Mouse (Mus musculus) C2C12 (cell line): ENCODE data around the gene Chn2. TPM values are rescaled to one million over a fixed set of nuclear protein-coding genes. Genes with fewer than 3 reads are reported as not detected.

Source experiments
- H3K27me3 ChIP-seq: one replicate; pipeline ENCODE4 v1.6.1; 2011; ENCODE audit not compliant: control insufficient read depth, insufficient read depth, insufficient read length
- H3K36me3 ChIP-seq: one replicate; pipeline ENCODE4 v1.6.1; 2011; ENCODE audit not compliant: control insufficient read depth, insufficient read depth
- H3K4me3 ChIP-seq: one replicate; pipeline ENCODE4 v1.5.1; 2011; ENCODE audit warnings: mild to moderate bottlenecking, control low read depth; ENCODE audit not compliant: poor library complexity, insufficient read depth, severe bottlenecking
- H3K79me2 ChIP-seq: one replicate; pipeline ENCODE4 v1.6.1; 2011; ENCODE audit not compliant: control insufficient read depth, insufficient read depth
- H3K79me3 ChIP-seq: one replicate; pipeline ENCODE4 v1.6.1; 2011; ENCODE audit warnings: low read depth, control low read depth
- H3ac ChIP-seq: one replicate; pipeline ENCODE3; 2011; ENCODE audit warnings: low read depth; ENCODE audit not compliant: control insufficient read depth, insufficient read length
- CEBPB ChIP-seq: IDR thresholded peaks from one replicate; pipeline ENCODE4 v1.6.1; 2011; ENCODE audit warnings: low read depth, mild to moderate bottlenecking, control low read depth, moderate library complexity
- CTCF ChIP-seq: IDR thresholded peaks from one replicate; pipeline ENCODE4 v1.5.1; 2011; ENCODE audit not compliant: control insufficient read depth, insufficient read depth, insufficient read length
- FOSL1 ChIP-seq: IDR thresholded peaks from one replicate; pipeline ENCODE4 v1.8.0; 2011; ENCODE audit warnings: mild to moderate bottlenecking, low read length; ENCODE audit not compliant: poor library complexity, insufficient read depth, severe bottlenecking
- MAX ChIP-seq: IDR thresholded peaks from one replicate; pipeline ENCODE4 v1.6.1; 2011; ENCODE audit warnings: mild to moderate bottlenecking, control low read depth
- MYOD1 ChIP-seq: IDR thresholded peaks from one replicate; pipeline ENCODE4 v1.6.1; 2011; ENCODE audit warnings: low read depth; ENCODE audit not compliant: control insufficient read depth, insufficient read length
- MYOG ChIP-seq: IDR thresholded peaks from one replicate; pipeline ENCODE4 v1.6.1; 2011; ENCODE audit not compliant: control insufficient read depth, insufficient read length; ENCODE audit errors: extremely low read depth
- USF1 ChIP-seq: IDR thresholded peaks from one replicate; pipeline ENCODE4 v1.6.1; 2011; ENCODE audit warnings: low read depth, mild to moderate bottlenecking, control low read depth, moderate library complexity
- polyA plus RNA-seq: library from polyadenylated mRNA; unstranded; fragments of >200 nt; fragmentation: generic; extraction: Trizol; gene quantifications from one replicate; pipeline ENCODE4 v1.2.1, GENCODE M21; 2012; ENCODE audit warnings: missing spikeins

Chn2 gene
- polyA plus RNA-seq, 1 experiment, result 6.4 TPM

DNA sequence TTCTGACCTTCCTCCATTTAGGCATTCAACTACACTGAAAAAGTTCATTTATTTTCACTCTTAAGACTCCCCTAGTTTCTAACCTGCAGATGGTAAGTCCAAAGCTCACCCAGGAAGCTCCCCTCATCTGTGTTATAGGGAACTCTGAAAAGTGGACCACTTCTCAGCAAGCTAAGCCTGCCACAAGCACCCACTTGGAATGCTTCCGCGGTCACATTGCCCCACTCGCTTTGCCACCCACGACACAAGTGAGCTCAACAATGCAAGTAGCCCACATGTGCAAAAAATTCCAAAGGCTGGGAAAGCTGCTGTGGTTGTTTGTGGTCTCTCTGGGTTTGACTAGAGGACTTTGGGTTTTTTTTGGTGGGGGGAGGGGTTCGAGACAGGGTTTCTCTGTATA lies 301.8 kb downstream of the Chn2 start:
- Histone ChIP-seq H3K36me3 (no peaks in the 10 kb centered on the region), H3K27me3 (no peaks in the 10 kb centered on the region), H3K4me3 (no peak overlapping the region), H3K79me2 (no peaks in the 10 kb centered on the region), H3ac (no peak overlapping the region), H3K79me3 (no peaks in the 10 kb centered on the region)
- no peak for TF ChIP-seq MYOG
- no peak for TF ChIP-seq CTCF
- TF ChIP-seq MAX, result no peak
- no peak for TF ChIP-seq CEBPB
- no peak for TF ChIP-seq MYOD1
- TF ChIP-seq FOSL1, result no peak
- TF ChIP-seq USF1, result no peak

DNA sequence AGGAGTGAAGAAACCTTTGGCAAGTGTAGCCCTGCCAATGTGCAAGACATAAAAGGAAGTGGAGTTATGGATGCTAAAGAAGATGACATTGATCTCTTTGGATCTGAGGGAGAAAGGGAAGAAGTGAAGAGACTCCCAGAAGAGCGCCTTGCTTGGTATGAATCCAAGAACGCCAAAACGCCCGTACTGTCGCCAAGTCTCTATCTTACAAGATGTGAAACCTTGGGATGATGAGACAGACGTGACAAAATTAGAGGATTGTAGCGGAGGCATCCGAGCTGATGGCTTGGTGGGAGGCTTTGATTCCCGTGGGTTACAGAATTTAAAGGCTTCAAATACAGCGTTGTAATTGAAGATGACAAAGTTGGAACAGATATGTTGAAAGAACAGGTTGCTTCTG lies 302.9 kb downstream of the Chn2 start:
- Histone ChIP-seq H3K4me3 (no peak overlapping the region), H3K27me3 (no peaks in the 10 kb centered on the region), H3K79me2 (no peaks in the 10 kb centered on the region), H3K36me3 (no peaks in the 10 kb centered on the region), H3K79me3 (no peaks in the 10 kb centered on the region), H3ac (no peak overlapping the region)
- TF ChIP-seq USF1 (no peak), MYOG (no peak), CEBPB (no peak), MAX (no peak), FOSL1 (no peak), CTCF (no peak)

Other genes starting within 250 kb of the Chn2 start
- gene Tril, start 218.7 kb upstream of the Chn2 start, polyA plus RNA-seq, result 0.12 TPM
- not detected for gene Cpvl, start 60.9 kb upstream of the Chn2 start, polyA plus RNA-seq